Mouse (Mus musculus): ENCODE measurements at regions not wholly inside any gene's neighbourhood (a gene's known extent, or its start where the extent isn't known, plus 50 kb on each side); places are given as distances from the start of the nearest gene placed in this dataset.

DNA sequence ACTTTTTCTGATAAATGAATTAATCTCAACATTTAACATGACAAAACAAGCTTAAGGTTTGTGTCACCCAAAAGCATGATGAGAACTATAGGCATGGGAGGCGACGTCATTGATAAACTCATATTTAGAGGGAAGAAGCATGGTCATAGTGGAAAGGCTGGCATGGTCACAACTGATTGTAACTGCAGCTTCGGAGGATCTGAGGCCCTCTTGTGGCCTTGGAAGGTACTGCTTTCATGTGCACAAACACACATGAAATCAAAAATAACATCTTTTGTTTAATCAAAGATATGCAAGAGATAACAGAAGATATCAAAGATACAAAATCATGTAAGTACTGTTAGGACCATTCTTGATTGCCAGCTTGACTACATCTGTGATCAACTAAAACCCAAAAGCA, 204.0 kb upstream of the Clint1 start:
- Histone ChIP-seq H3K27ac (ENCODE audit: low read depth, low read length) (no peak overlapping the region), H3K9ac (replicated peaks; ENCODE audit: low read depth, low read length) (no peak overlapping the region), H3K4me2 (ENCODE audit: low read depth, low read length) (no peak overlapping the region), H3K36me3 (ENCODE audit: control insufficient read depth, insufficient read depth, low read length) (no peaks in the 10 kb centered on the region), H3K4me3 (ENCODE audit: low read depth, low read length) (no peak overlapping the region), H3K27me3 (ENCODE audit: control insufficient read depth, insufficient read depth, low read length) (no peaks in the 10 kb centered on the region), H3K4me1 (ENCODE audit: control insufficient read depth, insufficient read depth, low read length) (no peaks in the 10 kb centered on the region), H3K9me3 (ENCODE audit: control insufficient read depth, low read length) (no peaks in the 10 kb centered on the region)
- no peak for ATAC-seq (ENCODE audit: low read depth)
- 71% methylated on average over 3 of the region's 3 CpGs for WGBS

DNA sequence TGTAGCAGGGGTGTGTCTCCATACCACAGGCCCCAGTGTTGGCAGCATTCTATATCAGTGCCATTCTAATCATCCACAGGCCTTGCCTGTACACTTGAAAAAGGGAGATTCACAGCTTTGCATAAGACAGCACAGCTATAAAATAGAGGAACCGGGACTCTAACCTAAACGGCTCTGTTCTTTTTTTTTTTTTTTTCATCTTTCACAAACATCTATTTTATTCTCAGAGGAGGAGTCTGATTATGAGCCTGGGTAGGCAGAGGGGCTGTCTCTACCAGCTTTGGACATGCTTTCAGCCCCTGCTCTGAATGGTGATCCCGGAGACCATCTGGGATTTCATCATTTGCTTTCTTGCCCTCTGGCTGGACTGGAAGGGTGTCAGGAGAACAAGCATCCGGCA, 195.6 kb upstream of the Clint1 start:
- ATAC-seq (ENCODE audit: low read depth), result no peak

DNA sequence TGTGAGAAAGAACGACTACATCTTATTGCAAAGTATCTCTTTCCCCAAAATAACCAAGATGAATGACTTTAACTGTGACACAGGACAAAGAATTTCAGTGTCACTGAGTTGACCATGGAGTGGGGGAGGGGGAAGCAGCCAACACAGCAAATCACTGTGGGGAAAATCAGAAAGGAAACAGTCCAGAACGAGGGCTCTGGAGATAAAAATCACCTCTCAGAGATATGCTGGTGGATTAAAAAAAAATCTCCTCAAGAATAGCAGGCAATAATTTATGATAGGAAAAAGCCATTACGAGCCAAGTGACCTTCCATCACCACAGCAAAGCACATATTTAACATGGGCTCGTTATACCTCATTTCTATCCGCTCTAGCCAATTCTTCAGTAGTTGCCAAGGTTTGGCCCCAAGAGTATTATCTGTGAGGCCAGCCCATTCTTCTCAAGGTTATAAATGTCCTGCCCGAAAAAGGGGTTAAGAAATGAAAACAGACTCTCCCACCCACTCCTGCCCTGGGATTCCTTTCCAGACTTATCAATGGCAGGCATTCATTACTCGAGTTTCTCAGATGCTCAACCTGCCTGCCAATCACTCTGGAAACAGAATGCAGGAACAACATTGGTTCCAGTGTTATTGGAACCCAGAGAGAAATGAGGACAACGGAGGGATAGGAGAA, 181.6 kb upstream of the Clint1 start:
- 33% methylated on average over 8 of the region's 8 CpGs for WGBS
- no peaks in the 10 kb centered on the region for H3K27me3 ChIP-seq (ENCODE audit: control insufficient read depth, insufficient read depth, low read length)
- H3K27ac ChIP-seq (ENCODE audit: low read depth, low read length), result no peak overlapping the region
- H3K4me1 ChIP-seq (ENCODE audit: control insufficient read depth, insufficient read depth, low read length), result no peaks in the 10 kb centered on the region
- ATAC-seq (ENCODE audit: low read depth), result no peak
- H3K9ac ChIP-seq (replicated peaks; ENCODE audit: low read depth, low read length), result no peak overlapping the region
- no peaks in the 10 kb centered on the region for H3K36me3 ChIP-seq (ENCODE audit: control insufficient read depth, insufficient read depth, low read length)
- no peak overlapping the region for H3K4me3 ChIP-seq (ENCODE audit: low read depth, low read length)
- no peaks in the 10 kb centered on the region for H3K9me3 ChIP-seq (ENCODE audit: control insufficient read depth, low read length)
- no peak overlapping the region for H3K4me2 ChIP-seq (ENCODE audit: low read depth, low read length)

More for the DNA sequence above, 195.6 kb upstream of the Clint1 start:
- no peak overlapping the region for H3K9ac ChIP-seq (replicated peaks; ENCODE audit: low read depth, low read length)
- no peak overlapping the region for H3K4me2 ChIP-seq (ENCODE audit: low read depth, low read length)
- no peak overlapping the region for H3K27ac ChIP-seq (ENCODE audit: low read depth, low read length)
- H3K36me3 ChIP-seq (ENCODE audit: control insufficient read depth, insufficient read depth, low read length), result no peaks in the 10 kb centered on the region
- H3K4me1 ChIP-seq (ENCODE audit: control insufficient read depth, insufficient read depth, low read length), result no peaks in the 10 kb centered on the region
- no peak overlapping the region for H3K4me3 ChIP-seq (ENCODE audit: low read depth, low read length)
- H3K9me3 ChIP-seq (ENCODE audit: control insufficient read depth, low read length), result no peaks in the 10 kb centered on the region
- 91% methylated on average over 4 of the region's 4 CpGs for WGBS
- no peaks in the 10 kb centered on the region for H3K27me3 ChIP-seq (ENCODE audit: control insufficient read depth, insufficient read depth, low read length)

DNA sequence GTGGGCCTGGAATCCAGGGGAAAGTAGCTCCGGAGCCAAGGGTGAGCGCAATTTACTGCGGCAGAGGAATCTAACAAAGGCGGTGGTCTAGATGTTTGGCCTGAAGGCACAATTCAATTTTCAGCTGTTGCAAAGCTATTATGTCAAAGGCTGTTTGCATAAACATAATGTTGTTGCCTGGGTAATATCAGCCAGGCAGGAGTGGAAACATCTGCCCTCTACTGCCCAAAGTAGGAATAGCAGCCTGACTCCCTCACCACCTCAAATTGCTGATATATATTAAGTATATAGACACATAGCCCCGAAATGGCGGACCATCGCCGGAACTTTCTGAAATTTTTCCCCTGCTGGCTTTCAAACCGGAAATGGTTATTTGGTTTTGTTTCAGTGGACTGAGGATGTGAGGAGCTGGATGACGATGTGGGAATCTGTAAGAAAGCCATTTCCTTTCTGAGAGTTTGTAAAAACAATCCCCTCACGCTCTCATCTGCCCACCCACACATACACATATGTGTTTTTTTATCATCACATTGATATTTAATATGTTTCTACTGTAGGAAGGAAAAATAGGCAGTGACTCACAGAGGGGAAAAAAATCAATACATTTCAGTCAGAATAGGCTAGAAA, 173.1 kb upstream of the Clint1 start:
- Histone ChIP-seq H3K27ac (ENCODE audit: low read depth, low read length) (peak overlapping the region; percentile 18; the same call in 1 of the 2 replicates), H3K4me2 (ENCODE audit: low read depth, low read length) (no peak overlapping the region), H3K9me3 (ENCODE audit: control insufficient read depth, low read length) (no peaks in the 10 kb centered on the region), H3K4me3 (ENCODE audit: low read depth, low read length) (no peak overlapping the region), H3K9ac (replicated peaks; ENCODE audit: low read depth, low read length) (no peak overlapping the region), H3K27me3 (ENCODE audit: control insufficient read depth, insufficient read depth, low read length) (no peaks in the 10 kb centered on the region), H3K36me3 (ENCODE audit: control insufficient read depth, insufficient read depth, low read length) (no peaks in the 10 kb centered on the region), H3K4me1 (ENCODE audit: control insufficient read depth, insufficient read depth, low read length) (no peaks in the 10 kb centered on the region)
- 36% methylated on average over 11 of the region's 11 CpGs for WGBS
- peak; percentile 79 for ATAC-seq (ENCODE audit: low read depth)

DNA sequence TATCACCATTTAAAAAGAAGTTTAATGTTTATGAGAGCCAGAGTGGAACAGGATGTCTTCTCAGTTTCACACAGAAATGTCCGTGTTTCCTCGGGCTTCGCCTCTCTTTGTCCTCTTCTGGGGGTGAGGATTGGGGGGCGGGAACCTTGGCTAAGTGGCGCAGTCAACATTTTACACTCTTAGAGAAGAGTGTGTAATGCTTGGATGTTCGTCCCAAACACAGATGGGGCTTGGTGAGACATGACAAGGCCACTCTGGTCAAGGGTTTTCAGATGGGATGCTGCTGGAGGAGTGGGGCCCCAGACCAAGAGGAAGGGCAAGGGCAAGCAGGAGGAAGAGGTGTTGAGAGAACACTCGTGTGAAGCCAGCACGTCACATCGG, 172.6 kb upstream of the Clint1 start:
- no peaks in the 10 kb centered on the region for H3K9me3 ChIP-seq (ENCODE audit: control insufficient read depth, low read length)
- no peak overlapping the region for H3K27ac ChIP-seq (ENCODE audit: low read depth, low read length)
- ATAC-seq (ENCODE audit: low read depth), result no peak
- H3K4me3 ChIP-seq (ENCODE audit: low read depth, low read length), result no peak overlapping the region
- H3K9ac ChIP-seq (replicated peaks; ENCODE audit: low read depth, low read length), result no peak overlapping the region
- WGBS, result 86% methylated on average over 9 of the region's 9 CpGs
- no peaks in the 10 kb centered on the region for H3K27me3 ChIP-seq (ENCODE audit: control insufficient read depth, insufficient read depth, low read length)
- H3K36me3 ChIP-seq (ENCODE audit: control insufficient read depth, insufficient read depth, low read length), result no peaks in the 10 kb centered on the region
- H3K4me2 ChIP-seq (ENCODE audit: low read depth, low read length), result no peak overlapping the region
- no peaks in the 10 kb centered on the region for H3K4me1 ChIP-seq (ENCODE audit: control insufficient read depth, insufficient read depth, low read length)

DNA sequence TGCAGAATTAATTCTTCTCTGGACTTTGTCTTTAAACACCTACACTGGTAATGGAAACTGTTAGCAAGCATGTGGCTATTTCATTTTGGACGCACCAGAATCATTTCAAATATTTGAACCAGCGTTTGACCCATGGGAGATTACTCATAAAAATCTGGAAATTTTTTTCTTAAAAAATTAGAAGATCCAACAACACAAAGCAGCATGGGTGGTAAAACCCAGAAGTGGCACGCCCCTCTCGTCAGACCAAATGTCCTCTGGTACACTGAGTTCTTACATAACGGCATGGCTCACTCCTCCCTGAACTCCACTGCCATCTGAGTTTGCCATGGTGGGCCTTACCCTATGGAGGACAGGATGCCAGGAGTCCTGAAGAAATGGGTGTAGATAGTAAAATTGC, 166.3 kb upstream of the Clint1 start:
- Histone ChIP-seq H3K27ac (ENCODE audit: low read depth, low read length) (no peak overlapping the region), H3K27me3 (ENCODE audit: control insufficient read depth, insufficient read depth, low read length) (no peaks in the 10 kb centered on the region), H3K4me2 (ENCODE audit: low read depth, low read length) (no peak overlapping the region), H3K4me3 (ENCODE audit: low read depth, low read length) (no peak overlapping the region), H3K36me3 (ENCODE audit: control insufficient read depth, insufficient read depth, low read length) (no peaks in the 10 kb centered on the region), H3K9me3 (ENCODE audit: control insufficient read depth, low read length) (no peaks in the 10 kb centered on the region), H3K4me1 (ENCODE audit: control insufficient read depth, insufficient read depth, low read length) (no peaks in the 10 kb centered on the region), H3K9ac (replicated peaks; ENCODE audit: low read depth, low read length) (no peak overlapping the region)
- no peak for ATAC-seq (ENCODE audit: low read depth)
- 94% methylated on average over 5 of the region's 5 CpGs for WGBS

DNA sequence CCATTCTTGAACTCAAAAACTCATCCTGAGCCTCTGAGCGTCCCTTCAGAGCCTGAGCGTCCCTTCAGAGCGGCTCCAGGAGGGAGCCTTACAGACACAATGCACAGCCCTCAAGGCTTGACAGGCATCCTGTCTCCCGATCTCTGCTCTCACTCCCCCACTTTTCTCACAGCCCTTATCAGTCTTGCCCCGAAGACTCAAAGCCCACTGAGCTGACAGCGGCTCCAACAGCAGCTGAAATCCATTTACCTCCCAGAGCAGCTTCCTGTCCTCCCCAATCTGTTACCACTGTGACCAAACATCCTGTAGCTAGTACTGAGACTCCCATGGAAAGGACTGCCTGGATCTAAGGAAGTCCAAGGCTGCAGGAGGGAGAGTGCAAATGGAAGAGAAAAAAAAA, 158.6 kb upstream of the Clint1 start:
- no peak overlapping the region for H3K4me3 ChIP-seq (ENCODE audit: low read depth, low read length)
- ATAC-seq (ENCODE audit: low read depth), result no peak
- H3K4me2 ChIP-seq (ENCODE audit: low read depth, low read length), result no peak overlapping the region
- H3K36me3 ChIP-seq (ENCODE audit: control insufficient read depth, insufficient read depth, low read length), result no peaks in the 10 kb centered on the region
- WGBS, result 78% methylated on average over 6 of the region's 6 CpGs
- H3K4me1 ChIP-seq (ENCODE audit: control insufficient read depth, insufficient read depth, low read length), result no peaks in the 10 kb centered on the region
- no peaks in the 10 kb centered on the region for H3K27me3 ChIP-seq (ENCODE audit: control insufficient read depth, insufficient read depth, low read length)
- no peaks in the 10 kb centered on the region for H3K9me3 ChIP-seq (ENCODE audit: control insufficient read depth, low read length)
- no peak overlapping the region for H3K27ac ChIP-seq (ENCODE audit: low read depth, low read length)
- H3K9ac ChIP-seq (replicated peaks; ENCODE audit: low read depth, low read length), result no peak overlapping the region

DNA sequence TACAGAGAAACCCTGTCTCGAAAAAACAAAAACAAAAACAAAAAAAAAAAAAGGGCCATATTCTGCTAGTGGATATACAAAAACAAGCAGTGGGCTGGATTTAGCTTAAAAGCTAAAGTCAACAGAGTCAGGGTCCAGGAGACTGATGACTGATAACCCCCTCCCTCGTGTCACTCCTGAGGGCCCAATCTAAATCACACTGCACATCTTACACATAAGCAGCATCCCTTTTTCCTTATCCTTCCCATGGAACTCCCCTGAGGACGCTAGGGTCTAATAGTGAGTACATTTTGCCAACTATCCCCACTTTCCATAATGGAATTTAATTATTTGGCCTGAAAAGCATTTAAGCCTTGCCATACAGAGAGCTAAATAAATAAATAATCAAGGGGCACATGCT, 150.3 kb upstream of the Clint1 start:
- Histone ChIP-seq H3K9ac (replicated peaks; ENCODE audit: low read depth, low read length) (no peak overlapping the region), H3K4me3 (ENCODE audit: low read depth, low read length) (no peak overlapping the region), H3K4me2 (ENCODE audit: low read depth, low read length) (no peak overlapping the region), H3K36me3 (ENCODE audit: control insufficient read depth, insufficient read depth, low read length) (no peaks in the 10 kb centered on the region), H3K4me1 (ENCODE audit: control insufficient read depth, insufficient read depth, low read length) (no peaks in the 10 kb centered on the region), H3K9me3 (ENCODE audit: control insufficient read depth, low read length) (no peaks in the 10 kb centered on the region), H3K27ac (ENCODE audit: low read depth, low read length) (peak overlapping the region; percentile 28; the same call in 1 of the 2 replicates), H3K27me3 (ENCODE audit: control insufficient read depth, insufficient read depth, low read length) (no peaks in the 10 kb centered on the region)
- WGBS, result 56% methylated on average over 3 of the region's 3 CpGs
- peak; percentile 34; the same call in 1 of the 2 replicates for ATAC-seq (ENCODE audit: low read depth)

DNA sequence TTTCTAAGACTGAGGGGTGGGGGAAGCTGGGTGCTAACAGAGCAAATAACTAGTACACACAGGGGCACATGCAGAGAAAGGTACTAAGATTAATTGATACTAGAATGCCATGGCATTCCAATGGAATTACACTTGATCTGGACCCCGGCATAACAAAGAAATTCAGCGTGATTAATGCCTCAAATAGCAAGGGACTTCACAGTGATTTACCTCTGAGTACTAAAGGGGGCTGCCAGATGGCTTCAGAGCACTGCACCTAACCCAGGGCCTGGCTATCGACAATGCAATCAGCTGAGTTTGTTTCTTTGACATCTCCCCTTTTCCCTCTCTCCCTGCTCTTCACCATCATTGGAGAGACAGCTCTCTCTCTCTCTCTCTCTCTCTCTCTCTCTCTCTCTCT, 148.9 kb upstream of the Clint1 start:
- H3K9ac ChIP-seq (replicated peaks; ENCODE audit: low read depth, low read length), result no peak overlapping the region
- H3K4me2 ChIP-seq (ENCODE audit: low read depth, low read length), result no peak overlapping the region
- H3K36me3 ChIP-seq (ENCODE audit: control insufficient read depth, insufficient read depth, low read length), result no peaks in the 10 kb centered on the region
- H3K4me1 ChIP-seq (ENCODE audit: control insufficient read depth, insufficient read depth, low read length), result no peaks in the 10 kb centered on the region
- 18% methylated on average over 3 of the region's 3 CpGs for WGBS
- no peaks in the 10 kb centered on the region for H3K27me3 ChIP-seq (ENCODE audit: control insufficient read depth, insufficient read depth, low read length)
- no peak for ATAC-seq (ENCODE audit: low read depth)
- no peaks in the 10 kb centered on the region for H3K9me3 ChIP-seq (ENCODE audit: control insufficient read depth, low read length)
- H3K27ac ChIP-seq (ENCODE audit: low read depth, low read length), result no peak overlapping the region
- H3K4me3 ChIP-seq (ENCODE audit: low read depth, low read length), result no peak overlapping the region
